Mouse (Mus musculus) limb, embryonic 13.5 days (tissue): ENCODE results near the gene Tectb. TPM values are rescaled to one million over a fixed set of nuclear protein-coding genes. Genes with fewer than 3 reads are reported as not detected.

Experiments
- ATAC-seq: fragments of 200-750 bp; cut with Nextera tagmentation; 2 replicates; pipeline ENCODE4 v1.8.0; 2017; ENCODE audit warnings: low read depth, moderate number of reproducible peaks, moderate TSS enrichment; ENCODE audit not compliant: low FRiP score
- H3K27ac ChIP-seq: fragments of 300-500 bp; sonication (generic); 2 replicates; pipeline ENCODE4 v1.5.1; 2015; ENCODE audit warnings: inconsistent platforms, mild to moderate bottlenecking, moderate library complexity
- H3K27me3 ChIP-seq: fragments of 300-500 bp; sonication (generic); 2 replicates; pipeline ENCODE4 v1.6.1; 2015; ENCODE audit warnings: mild to moderate bottlenecking, inconsistent platforms
- H3K36me3 ChIP-seq: fragments of 300-500 bp; sonication (generic); 2 replicates; pipeline ENCODE4 v1.6.1; 2015; ENCODE audit warnings: inconsistent platforms, mild to moderate bottlenecking, moderate library complexity
- H3K4me1 ChIP-seq: fragments of 300-500 bp; sonication (generic); 2 replicates; pipeline ENCODE4 v1.6.1; 2015; ENCODE audit warnings: inconsistent platforms
- H3K4me2 ChIP-seq: fragments of 300-500 bp; sonication (generic); replicated peaks from 2 replicates; pipeline ENCODE4 v1.6.1; 2015; ENCODE audit warnings: inconsistent platforms, mild to moderate bottlenecking, moderate library complexity
- H3K4me3 ChIP-seq: fragments of 300-500 bp; sonication (generic); 2 replicates; pipeline ENCODE4 v1.5.1; 2015; ENCODE audit warnings: moderate library complexity, mild to moderate bottlenecking, inconsistent platforms
- H3K9ac ChIP-seq: fragments of 300-500 bp; sonication (generic); 2 replicates; pipeline ENCODE4 v1.6.1; 2015; ENCODE audit warnings: mild to moderate bottlenecking, inconsistent platforms
- H3K9me3 ChIP-seq: fragments of 300-500 bp; sonication (generic); 2 replicates; pipeline ENCODE4 v1.6.1; 2016; ENCODE audit warnings: inconsistent platforms
- WGBS: fragments of 180-500 bp; shearing (Covaris S2); methylation state at CpG from one replicate; pipeline ENCODE4 v1.1.7; 2015; 5-methylcytosine and 5-hydroxymethylcytosine counted together
- polyA plus RNA-seq: library from polyadenylated mRNA; unstranded; fragments of >200 nt; fragmentation: Nextera tagmentation; extraction: Ambion mirVana; gene quantifications from 2 replicates; pipeline ENCODE4 v1.2.1, GENCODE M21; 2015

Gene Tectb
- polyA plus RNA-seq, 1 experiment from 2014 or later: not detected

- Histone ChIP-seq H3K9ac (no peak overlapping the region), H3K27ac (no peak overlapping the region), H3K36me3 (no peaks in the 10 kb centered on the region), H3K27me3 (0 out of 2 replicates have a peak, but pooled peaks cover 5% of the 10 kb centered on the region), H3K4me2 (no peak overlapping the region), H3K4me3 (no peak overlapping the region), H3K4me1 (peaks cover 21% of the 10 kb centered on the region; the same call in 1 of the 2 replicates), H3K9me3 (no peaks in the 10 kb centered on the region)
- WGBS: 84% methylated on average over 4 of the region's 4 CpGs
- ATAC-seq: no peak
Measured at GRCm38 (mm10) chr19:55216876-55217275, 36.3 kb downstream of the Tectb start.

DNA sequence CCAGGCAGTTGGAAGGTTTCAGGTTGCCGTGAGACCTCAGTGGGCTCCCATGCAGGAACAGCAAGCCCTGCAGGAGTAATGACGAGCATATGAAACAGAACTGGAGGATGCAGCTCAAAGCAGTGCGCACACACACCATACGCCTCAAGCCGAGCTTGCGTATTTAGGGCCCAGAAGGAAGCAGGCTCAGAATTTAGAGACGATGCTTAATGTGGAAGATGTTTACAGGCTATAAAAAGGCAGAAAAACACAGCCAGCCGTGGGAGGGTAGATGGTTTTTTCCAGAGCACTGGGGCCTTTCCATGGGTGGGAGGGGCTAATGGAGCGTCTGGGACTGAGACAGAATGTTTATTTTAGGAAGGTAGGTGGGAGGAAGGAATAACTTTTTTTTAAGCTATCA, 36.8 kb downstream of the Tectb start:
- Histone ChIP-seq H3K9me3 (no peaks in the 10 kb centered on the region), H3K4me2 (no peak overlapping the region), H3K4me3 (no peak overlapping the region), H3K27ac (no peak overlapping the region), H3K36me3 (no peaks in the 10 kb centered on the region), H3K9ac (no peak overlapping the region), H3K27me3 (0 out of 2 replicates have a peak, but pooled peaks cover 5% of the 10 kb centered on the region), H3K4me1 (peaks cover 21% of the 10 kb centered on the region; the same call in 1 of the 2 replicates)
- ATAC-seq: no peak
- 43% methylated on average over 9 of the region's 9 CpGs for WGBS

DNA sequence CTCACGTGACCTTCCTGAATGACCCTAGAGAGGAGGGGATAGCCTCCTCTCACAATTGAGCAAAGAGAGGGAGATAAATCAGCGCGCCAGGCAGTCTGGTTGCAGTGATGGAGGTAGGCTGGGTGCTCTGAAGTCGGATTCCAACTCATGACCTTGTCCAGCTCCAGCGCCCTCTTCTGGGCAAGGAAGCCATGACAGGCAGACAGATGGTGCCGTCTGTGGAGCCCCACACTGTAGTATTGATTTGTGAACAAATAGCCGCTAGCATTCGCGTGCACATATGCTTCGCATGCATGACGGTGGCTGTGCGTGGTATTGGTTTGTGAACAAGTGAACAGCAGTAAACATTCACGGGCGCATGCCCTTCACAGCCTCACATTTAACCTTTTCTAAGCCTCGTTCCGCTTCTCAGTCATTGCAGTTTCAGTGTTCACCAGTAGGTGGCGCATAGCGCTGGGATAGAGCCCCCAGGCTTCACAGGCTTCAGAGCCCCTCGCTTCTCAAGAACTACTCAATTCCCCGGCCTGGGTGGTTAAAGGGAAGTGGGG, 37.7 kb downstream of the Tectb start:
- Histone ChIP-seq H3K27me3 (0 out of 2 replicates have a peak, but pooled peaks cover 5% of the 10 kb centered on the region), H3K4me3 (peak overlapping the region; percentile 45), H3K9ac (peak overlapping the region; percentile 58), H3K36me3 (no peaks in the 10 kb centered on the region), H3K27ac (no peak overlapping the region), H3K4me2 (peak overlapping the region; percentile 69), H3K4me1 (peaks cover 24% of the 10 kb centered on the region; the same call in 1 of the 2 replicates), H3K9me3 (no peaks in the 10 kb centered on the region)
- ATAC-seq: peak; percentile 75
- WGBS: 4% methylated on average over 20 of the region's 20 CpGs

- H3K27ac ChIP-seq: no peak overlapping the region
- peak overlapping the region; percentile 58 for H3K9ac ChIP-seq
Measured at GRCm38 (mm10) chr19:55218741-55219221, 38.2 kb downstream of the Tectb start.

GRCm38 (mm10) chr19:55219359-55219758, 38.8 kb downstream of the Tectb start:
- Histone ChIP-seq H3K9me3 (no peaks in the 10 kb centered on the region), H3K27me3 (0 out of 2 replicates have a peak, but pooled peaks cover 5% of the 10 kb centered on the region), H3K27ac (no peak overlapping the region), H3K4me2 (no peak overlapping the region), H3K4me3 (no peak overlapping the region), H3K4me1 (peaks cover 20% of the 10 kb centered on the region; the same call in 1 of the 2 replicates), H3K36me3 (no peaks in the 10 kb centered on the region), H3K9ac (peak overlapping the region; percentile 58; the same call in 1 of the 2 replicates)
- WGBS: 77% methylated on average over 8 of the region's 8 CpGs
- no peak for ATAC-seq

More at GRCm38 (mm10) chr19:55218741-55219221, 38.2 kb downstream of the Tectb start:
- ATAC-seq: no peak
- Histone ChIP-seq H3K4me3 (peak overlapping the region; percentile 45), H3K4me1 (peaks cover 24% of the 10 kb centered on the region; the same call in 1 of the 2 replicates), H3K9me3 (no peaks in the 10 kb centered on the region), H3K4me2 (peak overlapping the region; percentile 69), H3K27me3 (0 out of 2 replicates have a peak, but pooled peaks cover 5% of the 10 kb centered on the region), H3K36me3 (no peaks in the 10 kb centered on the region)
- WGBS: 32% methylated on average over 12 of the region's 12 CpGs

DNA sequence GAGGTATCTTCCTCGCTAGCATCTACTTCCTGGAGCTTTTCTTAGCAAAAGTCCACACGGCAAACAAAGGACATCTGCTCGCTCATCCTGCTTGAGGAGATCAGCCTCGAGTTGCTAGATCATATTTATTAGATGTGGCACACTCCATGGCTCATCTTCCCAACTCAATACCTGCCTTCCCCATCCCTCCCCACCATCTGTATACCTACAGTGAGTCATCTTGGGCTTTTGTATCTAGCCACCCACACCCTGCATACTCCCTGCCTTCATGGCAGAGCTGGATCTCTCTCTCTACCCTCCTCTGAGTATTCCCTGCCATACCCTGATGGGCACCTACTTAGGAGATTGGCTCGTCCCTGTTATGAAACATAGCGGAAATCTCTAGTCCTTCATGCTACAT, 40.7 kb downstream of the Tectb start:
- no peak overlapping the region for H3K4me2 ChIP-seq
- H3K4me1 ChIP-seq: peaks cover 17% of the 10 kb centered on the region; the same call in 1 of the 2 replicates
- H3K9ac ChIP-seq: no peak overlapping the region
- no peak overlapping the region for H3K27ac ChIP-seq
- H3K27me3 ChIP-seq: 0 out of 2 replicates have a peak, but pooled peaks cover 5% of the 10 kb centered on the region
- 85% methylated on average over 6 of the region's 6 CpGs for WGBS
- ATAC-seq: no peak
- H3K4me3 ChIP-seq: no peak overlapping the region
- no peaks in the 10 kb centered on the region for H3K9me3 ChIP-seq
- H3K36me3 ChIP-seq: no peaks in the 10 kb centered on the region

- 0 out of 2 replicates have a peak, but pooled peaks cover 5% of the 10 kb centered on the region for H3K27me3 ChIP-seq
- H3K9me3 ChIP-seq: no peaks in the 10 kb centered on the region
- H3K27ac ChIP-seq: no peak overlapping the region
- H3K36me3 ChIP-seq: no peaks in the 10 kb centered on the region
- no peak overlapping the region for H3K4me3 ChIP-seq
- 87% methylated on average over 9 of the region's 9 CpGs for WGBS
- peaks cover 17% of the 10 kb centered on the region; the same call in 1 of the 2 replicates for H3K4me1 ChIP-seq
- H3K4me2 ChIP-seq: no peak overlapping the region
- no peak overlapping the region for H3K9ac ChIP-seq
- ATAC-seq: no peak
Measured at GRCm38 (mm10) chr19:55222268-55222667, 41.7 kb downstream of the Tectb start.

GRCm38 (mm10) chr19:55226621-55227020, 46.1 kb downstream of the Tectb start:
- no peak overlapping the region for H3K4me3 ChIP-seq
- WGBS: 70% methylated on average over 5 of the region's 5 CpGs
- H3K27me3 ChIP-seq: no peaks in the 10 kb centered on the region
- no peak overlapping the region for H3K9ac ChIP-seq
- ATAC-seq: no peak
- H3K36me3 ChIP-seq: no peaks in the 10 kb centered on the region
- peaks cover 3% of the 10 kb centered on the region; the same call in 1 of the 2 replicates for H3K4me1 ChIP-seq
- no peak overlapping the region for H3K27ac ChIP-seq
- no peak overlapping the region for H3K4me2 ChIP-seq
- no peaks in the 10 kb centered on the region for H3K9me3 ChIP-seq

- no peaks in the 10 kb centered on the region for H3K9me3 ChIP-seq
- H3K36me3 ChIP-seq: no peaks in the 10 kb centered on the region
- H3K4me1 ChIP-seq: peaks cover 3% of the 10 kb centered on the region; the same call in 1 of the 2 replicates
- ATAC-seq: no peak
- H3K27me3 ChIP-seq: no peaks in the 10 kb centered on the region
- no peak overlapping the region for H3K9ac ChIP-seq
- no peak overlapping the region for H3K4me3 ChIP-seq
- no peak overlapping the region for H3K27ac ChIP-seq
- H3K4me2 ChIP-seq: no peak overlapping the region
- WGBS: 80% methylated on average over 7 of the region's 7 CpGs
Measured at GRCm38 (mm10) chr19:55227135-55227534, 46.6 kb downstream of the Tectb start.

DNA sequence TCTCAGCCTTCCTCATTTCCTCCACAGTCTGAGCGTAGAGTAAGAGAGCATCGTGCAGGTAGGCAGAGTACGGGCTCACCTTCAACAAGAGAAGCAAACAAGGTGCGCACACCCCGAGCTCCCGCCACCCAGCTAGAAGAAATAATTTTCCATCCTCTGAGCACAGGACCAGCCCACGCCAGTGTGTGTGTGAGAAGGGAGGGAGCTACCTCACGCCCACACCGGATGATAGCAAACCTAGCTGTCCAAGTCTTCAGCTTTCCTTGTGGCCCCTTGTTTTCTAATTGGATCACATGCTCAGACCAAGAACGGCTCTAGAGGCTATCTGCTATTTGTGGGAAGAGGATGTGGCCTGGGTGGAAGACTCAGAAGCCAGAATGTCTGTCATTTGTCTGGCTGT, 50.5 kb downstream of the Tectb start:
- ATAC-seq: no peak
- no peaks in the 10 kb centered on the region for H3K27me3 ChIP-seq
- WGBS: 83% methylated on average over 10 of the region's 10 CpGs
- no peak overlapping the region for H3K9ac ChIP-seq
- no peaks in the 10 kb centered on the region for H3K4me1 ChIP-seq
- no peak overlapping the region for H3K4me3 ChIP-seq
- no peak overlapping the region for H3K4me2 ChIP-seq
- H3K36me3 ChIP-seq: no peaks in the 10 kb centered on the region
- H3K27ac ChIP-seq: no peak overlapping the region
- no peaks in the 10 kb centered on the region for H3K9me3 ChIP-seq

DNA sequence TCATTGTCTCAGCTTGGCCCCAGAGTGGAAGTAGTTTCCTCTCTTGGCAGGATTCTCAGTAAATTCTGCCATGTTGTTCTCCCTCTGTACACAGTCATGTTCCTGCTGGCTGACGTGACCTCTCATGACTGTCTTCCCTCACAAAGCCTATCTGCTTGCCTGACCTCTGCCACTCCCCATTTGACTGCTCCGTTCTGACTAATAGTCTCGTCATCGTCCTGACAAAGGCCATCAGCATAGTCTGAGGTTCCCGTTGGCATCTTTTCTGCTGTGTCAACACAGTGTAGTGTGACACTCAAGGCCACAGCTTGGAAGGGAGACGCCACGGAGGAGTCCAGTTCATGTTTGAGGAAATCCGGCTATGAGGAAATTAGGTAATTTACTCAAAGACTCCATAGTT, 51.6 kb downstream of the Tectb start:
- 73% methylated on average over 8 of the region's 8 CpGs for WGBS
- Histone ChIP-seq H3K4me3 (no peak overlapping the region), H3K9ac (no peak overlapping the region), H3K4me1 (no peaks in the 10 kb centered on the region), H3K36me3 (no peaks in the 10 kb centered on the region), H3K4me2 (no peak overlapping the region), H3K9me3 (no peaks in the 10 kb centered on the region), H3K27me3 (no peaks in the 10 kb centered on the region), H3K27ac (no peak overlapping the region)
- no peak for ATAC-seq

DNA sequence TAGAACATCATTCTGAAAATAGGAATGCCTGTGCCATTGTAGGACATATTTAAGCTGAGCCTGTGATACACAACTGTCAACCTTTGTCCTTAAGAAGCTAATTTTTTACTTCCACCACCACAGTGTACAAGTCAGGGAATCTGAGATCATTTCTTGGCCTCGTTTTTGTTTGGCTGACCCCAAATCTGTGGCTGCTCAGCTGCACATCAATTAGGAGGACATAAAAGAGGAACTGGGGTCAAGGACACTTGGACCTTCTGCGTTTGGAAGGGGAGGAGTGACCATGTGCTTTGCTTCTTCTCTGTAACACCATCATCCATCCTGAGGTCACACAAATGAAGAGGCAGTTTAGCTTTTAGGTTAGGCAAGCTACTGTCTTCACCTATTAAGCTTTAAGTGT, 55.5 kb downstream of the Tectb start:
- Histone ChIP-seq H3K36me3 (no peaks in the 10 kb centered on the region), H3K27me3 (no peaks in the 10 kb centered on the region), H3K4me1 (no peaks in the 10 kb centered on the region), H3K9me3 (no peaks in the 10 kb centered on the region), H3K4me2 (no peak overlapping the region), H3K9ac (no peak overlapping the region), H3K27ac (no peak overlapping the region), H3K4me3 (no peak overlapping the region)
- ATAC-seq: no peak
- WGBS: 27% methylated on average over 2 of the region's 2 CpGs
